Mouse (Mus musculus) embryonic facial prominence, embryonic 12.5 days (tissue): Measurements from ENCODE around the gene Scarb1. TPM values are rescaled to one million over a fixed set of nuclear protein-coding genes. Genes with fewer than 3 reads are reported as not detected.

Experiments used
- polyA plus RNA-seq: library from polyadenylated mRNA; unstranded; fragments of >200 nt; fragmentation: Nextera tagmentation; extraction: Ambion mirVana; gene quantifications from 2 replicates; pipeline ENCODE4 v1.2.1, GENCODE M21; 2016

Scarb1 gene
- polyA plus RNA-seq, 1 experiment from 2014 or later = 38.8 TPM

Other genes with a start within 250 kb of the Scarb1 start
- gene Ncor2, start 161.9 kb downstream of the Scarb1 start, polyA plus RNA-seq = 31.6 and 33.4 TPM in 2 replicates
- 0.31 TPM in 2 replicates for gene Gm10382, start 48.2 kb upstream of the Scarb1 start, polyA plus RNA-seq
- 1,075 and 1,101 TPM in 2 replicates for gene Ubc, start 49.1 kb upstream of the Scarb1 start, polyA plus RNA-seq
- gene Dhx37, start 93.0 kb upstream of the Scarb1 start, polyA plus RNA-seq = 17.0 and 17.7 TPM in 2 replicates
- gene Bri3bp, start 100.5 kb upstream of the Scarb1 start, polyA plus RNA-seq = 39.4 and 42.2 TPM in 2 replicates
- 41.5 and 42.5 TPM in 2 replicates for gene Aacs, start 134.7 kb upstream of the Scarb1 start, polyA plus RNA-seq
- 0.64 and 0.97 TPM in 2 replicates for gene Tmem132b, start 190.7 kb upstream of the Scarb1 start, polyA plus RNA-seq